ENCODE assay signal across 29 mouse cellular contexts in genomic region chr5:104327389-104327788, GRCm38 (mm10). TPM values are rescaled to one million over a fixed set of nuclear protein-coding genes. Genes with fewer than 3 reads are reported as not detected.
"Had no signal": no experiment of that assay in that cellular context is flagged by ENCODE, and none has a peak within 500 bp of the region (broad histone marks: within the 10 kb centered on the region; RNA-seq: fewer than 3 reads in every experiment).

No protein-coding gene starts in this region.

- H3K4me2 ChIP-seq: lung, embryonic 15.5 days; midbrain, embryonic 11.5 days; midbrain, embryonic 13.5 days; midbrain, embryonic 15.5 days; neural tube, embryonic 12.5 days had no signal

- H3K27me3 ChIP-seq: lung, embryonic 15.5 days; megakaryocyte, embryonic 14.5 days; midbrain, embryonic 13.5 days; midbrain, embryonic 15.5 days had no signal

- H3K4me1 ChIP-seq: lung, embryonic 15.5 days; megakaryocyte, embryonic 14.5 days; midbrain, embryonic 13.5 days; midbrain, embryonic 15.5 days; neural tube, embryonic 12.5 days had no signal

- H3K9me3 ChIP-seq: lung, embryonic 15.5 days; megakaryocyte, embryonic 14.5 days; midbrain, embryonic 13.5 days; midbrain, embryonic 15.5 days; neural tube, embryonic 12.5 days had no signal

- ATAC-seq: liver, postnatal 0 days; lung, postnatal 0 days had no signal

- H3K9ac ChIP-seq: liver, postnatal 0 days; lung, embryonic 15.5 days; midbrain, embryonic 13.5 days; midbrain, embryonic 15.5 days; neural tube, embryonic 12.5 days had no signal

- H3K36me3 ChIP-seq: lung, embryonic 15.5 days; midbrain, embryonic 13.5 days; midbrain, embryonic 15.5 days; neural tube, embryonic 12.5 days had no signal

- DNase-seq: liver, postnatal 0 days; lung, adult 2 months; lung, postnatal 14 days; lung, postnatal 36 days; retina, postnatal 1 day; right cerebral cortex, adult 18-20 months; right cerebral cortex, postnatal 25 days; right cerebral cortex, postnatal 4 days; spleen, adult 18-20 months; thymus, adult 18-20 months; thymus, postnatal 14 days; thymus, postnatal 36 days had no signal

- H3K27ac ChIP-seq: lung, embryonic 15.5 days; macrophage; midbrain, embryonic 13.5 days; midbrain, embryonic 15.5 days; neural tube, embryonic 12.5 days had no signal

- H3K4me3 ChIP-seq: lung, embryonic 15.5 days; megakaryocyte, embryonic 14.5 days; midbrain, embryonic 13.5 days; midbrain, embryonic 15.5 days; neural tube, embryonic 12.5 days had no signal

RNA-seq across cellular contexts. Expression of gene Mepe, which starts 2.3 kb away (rescaled TPM):
- total RNA-seq: megakaryocyte progenitor cell, adult 5-6 weeks; midbrain, postnatal 0 days; monocyte, adult 5-6 weeks; neutrophil, adult 5-6 weeks had no signal
- polyA plus RNA-seq: liver, postnatal 0 days; lung, adult 2 months; lung, embryonic 15.5 days; lung, postnatal 0 days; macrophage; midbrain, embryonic 11.5 days; midbrain, embryonic 13.5 days; midbrain, embryonic 15.5 days; midbrain, postnatal 0 days; neural tube, embryonic 12.5 days; neural tube, embryonic 14.5 days; small intestine, adult 2 months; stomach, embryonic 14.5 days; stomach, embryonic 16.5 days; thymus, postnatal 0 days had no signal

RNA-seq across cellular contexts. Expression of gene Ibsp, which starts 28.4 kb away (rescaled TPM):
- total RNA-seq: megakaryocyte progenitor cell, adult 5-6 weeks; monocyte, adult 5-6 weeks; neutrophil, adult 5-6 weeks had no signal
- polyA plus RNA-seq: liver, postnatal 0 days; lung, adult 2 months; macrophage; midbrain, embryonic 11.5 days; neural tube, embryonic 12.5 days; small intestine, adult 2 months had no signal
